Mouse (Mus musculus) CD4-positive helper T cell, adult 2 months (primary cell): ENCODE data around the gene Kif3a.

ENCODE experiments used
- DNase-seq: peaks from one replicate; pipeline ENCODE4 v3.0.0-alpha.2; 2012; ENCODE audit warnings: low read depth, missing footprints, low spot score

Gene Kif3a

GRCm38 (mm10) chr11:53651441-53651840 lies 84.3 kb downstream of the Kif3a start:
- DNase-seq: no peak
